Mouse (Mus musculus): ENCODE measurements around the gene Tmem121. TPM values are rescaled to one million over a fixed set of nuclear protein-coding genes. Genes with fewer than 3 reads are reported as not detected.
"Not testable (repeated sequence)": the region's sequence is repeated elsewhere in the genome, so short reads cannot be mapped to it uniquely, and the experiment has no call there.

The Tmem121 gene
- polyA plus RNA-seq, 1 experiment: not detected

DNA sequence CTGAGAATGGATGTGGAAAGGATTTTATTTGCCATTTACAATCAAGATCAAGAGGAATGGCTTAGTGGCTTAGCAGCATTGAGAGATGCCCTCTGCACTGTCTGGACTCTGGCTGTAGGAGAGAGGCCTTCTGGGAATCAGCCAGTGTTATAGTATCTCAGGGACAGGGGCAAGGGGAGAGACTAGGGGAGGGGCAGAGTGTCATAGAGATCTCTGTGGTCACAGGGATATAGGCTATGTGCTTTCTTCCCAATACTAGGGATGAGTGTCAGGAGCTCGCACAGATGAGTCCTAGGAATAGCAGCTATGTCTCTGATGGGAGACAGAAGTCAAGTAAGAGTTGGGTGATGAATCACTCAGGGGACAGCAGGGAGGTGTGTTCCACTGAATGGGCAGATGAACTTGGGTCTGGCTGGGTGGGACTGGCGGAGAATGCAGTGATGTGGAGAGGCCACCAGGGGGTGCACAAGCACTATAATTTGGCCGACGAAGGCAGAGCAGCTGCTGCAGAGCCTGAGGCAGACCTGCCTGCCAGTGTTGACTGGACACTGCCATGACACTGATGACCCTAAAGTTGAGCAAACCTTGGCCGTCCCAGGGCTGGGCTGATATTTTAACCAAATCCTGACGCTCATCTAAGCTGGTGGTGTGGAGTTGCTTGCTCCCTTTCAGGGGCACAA lies 30.1 kb downstream of the Tmem121 start:
- Histone ChIP-seq H3K27ac (replicated peaks; ENCODE audit: low read depth, low read length) (no peak overlapping the region), H3K4me3 (ENCODE audit: insufficient read depth, low read depth, low read length) (no peak overlapping the region), H3K4me1 (ENCODE audit: control insufficient read depth, insufficient read depth, insufficient read length, low read length) (no peaks in the 10 kb centered on the region)

- Histone ChIP-seq H3K4me3 (ENCODE audit: insufficient read depth, low read depth, low read length) (no peak overlapping the region), H3K4me1 (ENCODE audit: control insufficient read depth, insufficient read depth, insufficient read length, low read length) (no peaks in the 10 kb centered on the region), H3K27ac (replicated peaks; ENCODE audit: low read depth, low read length) (no peak overlapping the region)
These were observed 31.8 kb downstream of the Tmem121 start for GRCm38 (mm10) chr12:113217306-113218242.

- H3K4me3 ChIP-seq (ENCODE audit: insufficient read depth, low read depth, low read length): no peak overlapping the region
- H3K27ac ChIP-seq (replicated peaks; ENCODE audit: low read depth, low read length): no peak overlapping the region
- no peaks in the 10 kb centered on the region for H3K4me1 ChIP-seq (ENCODE audit: control insufficient read depth, insufficient read depth, insufficient read length, low read length)
These were observed 34.1 kb downstream of the Tmem121 start for GRCm38 (mm10) chr12:113219867-113220266.

- Histone ChIP-seq H3K4me1 (ENCODE audit: control insufficient read depth, insufficient read depth, insufficient read length, low read length) (no peaks in the 10 kb centered on the region), H3K27ac (replicated peaks; ENCODE audit: low read depth, low read length) (no peak overlapping the region), H3K4me3 (ENCODE audit: insufficient read depth, low read depth, low read length) (no peak overlapping the region)
These were observed 34.7 kb downstream of the Tmem121 start for GRCm38 (mm10) chr12:113220447-113220846.

- no peak overlapping the region for H3K4me3 ChIP-seq (ENCODE audit: insufficient read depth, low read depth, low read length)
- no peak overlapping the region for H3K27ac ChIP-seq (replicated peaks; ENCODE audit: low read depth, low read length)
- no peaks in the 10 kb centered on the region for H3K4me1 ChIP-seq (ENCODE audit: control insufficient read depth, insufficient read depth, insufficient read length, low read length)
These were observed 35.6 kb downstream of the Tmem121 start for GRCm38 (mm10) chr12:113221289-113221688.

DNA sequence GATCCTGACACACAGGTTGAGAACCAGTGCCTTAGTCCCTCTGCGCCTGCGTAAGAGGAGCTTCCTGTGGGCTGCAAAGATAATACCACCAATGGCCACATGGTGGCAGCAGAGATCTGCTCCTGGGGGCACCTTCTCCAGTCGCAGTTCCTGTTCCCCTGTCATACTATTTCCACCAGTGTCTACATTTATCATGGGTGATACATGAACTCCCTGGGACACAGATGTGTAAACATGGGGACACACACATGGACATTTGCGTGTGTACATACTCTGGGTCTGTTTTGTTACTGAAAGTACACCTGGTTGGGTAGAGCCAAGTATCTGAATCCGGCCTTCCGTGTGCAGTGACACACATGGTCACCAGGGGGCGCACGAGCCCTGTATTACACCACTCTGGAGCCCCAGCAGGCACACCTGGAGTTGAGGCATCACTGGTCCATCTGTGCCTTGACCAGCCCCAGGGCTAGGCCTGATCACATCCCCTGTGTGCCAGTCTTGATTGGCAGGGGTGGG lies 36.4 kb downstream of the Tmem121 start:
- no peak overlapping the region for H3K4me3 ChIP-seq (ENCODE audit: insufficient read depth, low read depth, low read length)
- H3K27ac ChIP-seq (replicated peaks; ENCODE audit: low read depth, low read length): no peak overlapping the region
- H3K4me1 ChIP-seq (ENCODE audit: control insufficient read depth, insufficient read depth, insufficient read length, low read length): no peaks in the 10 kb centered on the region

DNA sequence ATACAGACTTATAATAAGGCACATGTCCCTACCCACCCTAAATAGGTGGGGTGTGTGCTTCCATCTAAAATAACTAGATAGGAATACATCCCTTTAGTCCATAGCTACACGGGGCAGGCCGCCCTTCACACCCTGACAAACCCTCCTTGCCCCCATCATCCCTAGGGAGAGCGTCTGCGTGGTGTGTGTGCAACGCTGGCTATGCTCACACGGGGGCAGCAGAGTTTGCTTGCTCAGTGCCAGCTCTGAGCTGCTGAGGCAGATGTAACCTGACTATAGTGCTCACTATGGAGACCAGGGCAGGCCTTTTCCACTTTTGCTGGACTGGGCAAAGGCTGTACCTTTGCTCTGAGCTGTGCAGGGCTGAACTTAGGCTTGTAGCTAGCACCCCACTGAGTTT lies 37.0 kb downstream of the Tmem121 start:
- Histone ChIP-seq H3K4me1 (ENCODE audit: control insufficient read depth, insufficient read depth, insufficient read length, low read length) (no peaks in the 10 kb centered on the region), H3K4me3 (ENCODE audit: insufficient read depth, low read depth, low read length) (no peak overlapping the region), H3K27ac (replicated peaks; ENCODE audit: low read depth, low read length) (no peak overlapping the region)

DNA sequence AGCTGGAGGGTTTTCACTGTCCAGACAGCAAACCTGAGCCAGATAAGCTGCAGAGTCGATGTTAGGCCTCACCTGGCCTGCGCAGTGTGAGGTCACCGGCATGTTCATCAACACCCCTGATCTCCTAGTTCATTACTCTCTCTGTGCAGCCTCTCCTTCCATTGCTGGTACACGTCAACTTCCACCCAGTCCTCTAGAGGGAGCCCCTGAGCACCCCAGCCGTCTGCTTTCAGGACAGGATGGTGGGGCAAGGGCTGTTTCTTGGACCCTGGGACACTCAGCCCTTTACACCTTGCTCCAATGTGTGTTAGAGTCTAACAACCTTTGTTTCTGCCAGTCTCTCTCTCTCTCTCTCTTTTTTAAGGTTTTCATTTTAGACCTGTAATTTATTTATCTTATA lies 38.5 kb downstream of the Tmem121 start:
- Histone ChIP-seq H3K27ac (replicated peaks; ENCODE audit: low read depth, low read length) (no peak overlapping the region), H3K4me3 (ENCODE audit: insufficient read depth, low read depth, low read length) (no peak overlapping the region), H3K4me1 (ENCODE audit: control insufficient read depth, insufficient read depth, insufficient read length, low read length) (no peaks in the 10 kb centered on the region)

DNA sequence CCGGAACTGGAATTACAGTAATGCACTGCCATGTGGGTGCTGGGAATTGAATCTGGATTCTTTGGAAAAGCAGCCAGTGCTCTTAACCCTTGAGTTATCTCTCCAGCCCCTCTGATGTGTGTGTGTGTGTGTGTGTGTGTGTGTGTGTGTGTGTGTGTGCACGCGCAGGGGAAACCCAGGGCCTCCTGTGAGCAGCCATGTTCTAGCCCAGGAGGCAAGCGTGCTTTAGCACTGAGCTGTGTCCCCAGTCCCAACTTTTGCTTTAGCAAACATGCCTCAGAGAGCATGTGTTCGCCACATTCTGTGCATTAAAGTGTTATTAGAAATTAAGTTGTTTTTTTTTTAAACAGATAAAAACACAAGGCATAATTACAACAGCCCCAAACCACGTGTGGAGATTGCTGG lies 39.0 kb downstream of the Tmem121 start:
- H3K27ac ChIP-seq (replicated peaks; ENCODE audit: low read depth, low read length): no peak overlapping the region
- H3K4me3 ChIP-seq (ENCODE audit: insufficient read depth, low read depth, low read length): no peak overlapping the region

DNA sequence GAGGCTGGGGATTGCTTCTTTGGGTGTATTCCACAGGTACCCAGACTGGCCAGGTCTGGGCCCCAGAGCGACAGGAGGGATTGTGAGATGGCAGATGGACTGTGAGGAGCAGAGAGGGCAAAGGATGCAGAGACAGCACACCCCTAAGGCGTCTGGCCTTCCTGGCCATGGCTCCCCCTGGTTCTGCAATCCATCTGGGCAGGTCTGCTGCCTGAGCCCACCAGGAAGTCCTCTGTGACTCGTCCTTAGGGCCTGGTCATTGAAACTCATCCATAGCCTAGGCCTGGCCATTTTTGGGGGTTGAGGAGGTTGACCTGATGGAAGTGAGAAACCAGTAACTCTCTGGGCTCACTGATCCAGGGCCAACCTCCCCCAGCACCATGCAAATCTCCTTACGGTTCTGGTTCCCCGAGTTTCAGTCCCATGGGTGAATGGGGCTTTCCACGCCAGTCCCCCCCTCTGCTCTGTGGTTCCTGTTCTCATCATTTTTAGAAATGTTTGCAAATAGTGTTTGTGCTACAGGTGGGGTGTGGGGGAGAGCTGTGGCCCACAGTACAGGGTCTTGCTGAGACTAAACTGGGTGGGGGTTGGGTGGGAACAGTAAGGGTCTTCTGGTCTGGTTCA lies 42.4 kb downstream of the Tmem121 start:
- H3K27ac ChIP-seq (replicated peaks; ENCODE audit: low read depth, low read length): no peak overlapping the region
- no peak overlapping the region for H3K4me3 ChIP-seq (ENCODE audit: insufficient read depth, low read depth, low read length)
- H3K4me1 ChIP-seq (ENCODE audit: control insufficient read depth, insufficient read depth, insufficient read length, low read length): no peaks in the 10 kb centered on the region

More for the DNA sequence above, 39.0 kb downstream of the Tmem121 start:
- no peaks in the 10 kb centered on the region for H3K4me1 ChIP-seq (ENCODE audit: control insufficient read depth, insufficient read depth, insufficient read length, low read length)

DNA sequence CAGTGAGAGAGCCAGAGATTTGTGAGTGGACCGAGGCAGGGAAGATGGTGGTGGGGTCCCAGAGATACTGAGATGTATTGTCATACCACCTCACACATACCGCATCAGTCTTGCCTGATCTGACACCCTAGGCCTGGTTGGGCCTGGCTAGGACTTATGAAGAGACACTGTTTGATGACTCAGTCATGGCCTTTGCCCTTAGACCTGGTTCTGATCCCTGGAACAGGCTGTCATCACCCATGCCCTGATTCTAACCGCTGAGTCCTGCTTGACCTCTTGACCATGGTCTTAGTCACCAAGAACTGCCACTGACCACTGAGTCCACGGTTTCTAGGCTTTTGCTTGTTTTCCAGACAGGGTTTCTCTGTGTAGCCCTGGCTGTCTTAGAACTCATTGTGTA lies 45.0 kb downstream of the Tmem121 start:
- H3K27ac ChIP-seq (replicated peaks; ENCODE audit: low read depth, low read length): no peak overlapping the region
- H3K4me1 ChIP-seq (ENCODE audit: control insufficient read depth, insufficient read depth, insufficient read length, low read length): no peaks in the 10 kb centered on the region
- no peak overlapping the region for H3K4me3 ChIP-seq (ENCODE audit: insufficient read depth, low read depth, low read length)

GRCm38 (mm10) chr12:113231551-113232263 lies 46.0 kb downstream of the Tmem121 start:
- not testable (repeated sequence) for H3K27ac ChIP-seq (replicated peaks; ENCODE audit: low read depth, low read length); H3K4me1 ChIP-seq (ENCODE audit: control insufficient read depth, insufficient read depth, insufficient read length, low read length); H3K4me3 ChIP-seq (ENCODE audit: insufficient read depth, low read depth, low read length)

- not testable (repeated sequence) for H3K4me1 ChIP-seq (ENCODE audit: control insufficient read depth, insufficient read depth, insufficient read length, low read length); H3K27ac ChIP-seq (replicated peaks; ENCODE audit: low read depth, low read length); H3K4me3 ChIP-seq (ENCODE audit: insufficient read depth, low read depth, low read length)
These were observed 46.6 kb downstream of the Tmem121 start for GRCm38 (mm10) chr12:113232264-113232750.
